Mouse (Mus musculus): Measurements from ENCODE around the gene Zmym4.
A peak's percentile ranks its signal among the peaks of the same experiment; 100 is the strongest.

Zmym4 gene

DNA sequence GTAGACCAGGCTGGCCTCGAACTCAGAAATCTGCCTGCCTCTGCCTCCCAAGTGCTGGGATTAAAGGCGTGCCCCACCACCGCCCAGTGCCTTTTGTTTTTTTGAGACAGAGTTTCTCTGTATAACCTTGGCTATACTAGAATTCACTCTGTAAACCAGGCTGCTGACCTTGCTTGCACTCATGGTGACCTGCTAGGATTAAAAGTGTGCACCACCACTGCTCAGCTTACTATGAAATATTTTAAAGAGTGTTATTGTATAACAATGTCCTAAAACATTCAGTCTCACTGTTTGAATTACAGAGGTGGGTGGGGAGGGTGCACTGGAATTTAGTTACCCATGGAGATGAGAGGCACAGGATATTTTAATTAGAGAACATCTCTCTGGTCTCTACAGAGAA lies 25.1 kb downstream of the Zmym4 start:
- peak; percentile 92 for DNase-seq (ENCODE audit: low read depth, low spot score)

DNA sequence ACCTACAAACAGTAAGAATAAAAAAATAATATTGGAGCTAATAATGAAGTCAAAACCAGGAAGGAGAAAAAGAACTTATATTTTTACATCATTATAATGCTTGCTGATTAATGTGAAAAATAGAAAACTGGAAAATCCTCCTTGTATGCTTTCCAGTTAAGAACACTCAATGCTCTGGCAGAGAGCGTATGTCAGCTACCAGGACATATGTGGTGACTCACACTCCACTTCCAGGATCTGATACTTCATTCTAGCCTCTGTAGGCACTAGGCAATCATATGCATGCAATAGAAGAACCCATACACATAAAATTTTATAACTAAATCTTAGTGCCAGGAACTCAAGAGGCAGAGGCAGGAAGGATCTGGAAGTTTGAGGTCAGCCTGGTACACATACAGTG lies 40.2 kb downstream of the Zmym4 start:
- DNase-seq (ENCODE audit: low read depth, low spot score): no peak

DNA sequence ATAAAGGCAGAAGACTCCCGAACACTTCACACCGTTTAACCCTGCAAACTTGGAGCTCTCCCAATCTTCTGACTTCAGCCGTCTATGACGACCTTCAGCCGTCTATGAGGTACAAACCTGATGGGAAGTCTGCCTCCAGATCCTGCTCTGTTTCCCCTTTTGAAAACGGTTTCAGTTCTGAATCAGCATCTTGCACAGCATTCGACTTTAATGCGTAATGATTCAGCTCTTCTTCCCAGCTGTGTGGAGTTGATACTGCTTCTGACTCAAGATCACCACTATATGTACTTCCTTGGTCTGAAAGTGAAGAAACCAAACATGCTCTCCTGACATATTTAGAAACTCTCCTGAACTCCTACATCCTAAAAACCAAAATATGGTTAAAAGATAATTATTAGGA lies 78.1 kb downstream of the Zmym4 start:
- DNase-seq (ENCODE audit: low read depth, low spot score): no peak

DNA sequence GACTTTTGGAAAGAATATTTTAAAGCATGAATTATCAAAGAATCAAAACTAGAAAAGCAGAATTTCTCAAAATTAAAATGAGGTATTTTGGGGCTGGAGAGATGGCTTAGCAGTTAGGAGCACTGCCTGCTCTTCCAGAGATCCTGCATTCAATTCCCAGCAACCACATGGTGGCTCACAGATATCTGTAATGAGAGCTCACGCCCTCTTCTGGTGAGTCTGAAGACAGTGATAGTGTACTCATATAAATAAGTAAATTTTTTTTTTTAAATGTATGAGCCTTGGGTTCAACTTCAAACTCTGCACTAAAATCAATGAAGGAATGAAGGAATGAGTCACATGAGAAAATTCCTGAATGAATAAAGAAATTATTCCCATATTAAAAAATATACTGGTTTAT lies 82.0 kb downstream of the Zmym4 start:
- peak; percentile 60 for DNase-seq (ENCODE audit: low read depth, low spot score)

DNA sequence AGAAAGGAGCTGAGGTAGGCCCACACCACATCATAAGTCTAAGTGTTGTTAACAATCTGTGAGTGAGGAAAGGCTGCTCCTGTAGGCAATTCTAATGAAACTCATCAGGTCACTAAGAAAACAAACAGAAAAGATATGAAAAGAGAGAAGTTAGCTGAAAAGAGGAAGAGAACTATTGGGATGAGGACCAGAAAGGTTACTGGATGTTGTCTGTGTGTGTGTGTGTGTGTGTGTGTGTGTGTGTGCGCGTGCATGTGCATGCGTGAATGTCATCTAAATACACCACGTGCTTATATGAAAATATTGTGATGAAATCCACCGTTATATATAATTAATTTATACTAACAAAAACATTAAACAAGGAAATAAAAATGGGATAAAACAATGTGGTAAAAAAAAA lies 84.3 kb downstream of the Zmym4 start:
- no peak for DNase-seq (ENCODE audit: low read depth, low spot score)

DNA sequence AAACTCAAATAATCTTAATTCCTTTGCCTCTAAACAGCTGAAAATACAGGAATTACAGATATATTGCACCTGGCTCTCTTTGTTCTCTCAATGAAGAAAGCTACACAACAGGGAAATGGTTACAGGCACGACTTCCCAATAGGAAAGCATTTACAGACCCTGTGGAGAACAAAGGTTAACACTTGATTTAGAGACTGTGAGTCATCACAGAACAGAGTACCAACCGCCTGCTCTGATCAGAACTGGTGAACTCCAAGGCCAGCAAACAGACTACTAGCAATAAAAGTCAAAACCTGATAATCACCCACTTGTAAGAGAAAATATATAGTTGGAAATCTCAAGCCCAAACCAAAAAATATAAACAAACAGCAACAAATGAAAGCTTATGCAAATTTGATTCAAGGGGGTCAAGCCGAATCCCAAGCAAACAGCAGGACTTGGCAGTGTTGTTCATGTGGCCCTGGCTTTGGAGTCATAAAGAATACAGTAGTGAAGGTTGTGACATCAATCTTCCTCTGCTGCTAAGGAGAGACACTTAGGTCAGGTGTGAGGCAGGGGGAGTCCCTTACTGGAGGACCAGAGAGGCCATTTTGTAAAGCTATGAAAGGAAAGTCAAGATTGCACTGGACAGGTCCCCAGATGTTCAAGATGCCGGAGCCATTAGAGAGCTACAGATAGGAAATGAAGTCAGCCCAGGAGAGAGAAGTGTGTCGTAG lies 88.2 kb downstream of the Zmym4 start:
- no peak for DNase-seq (ENCODE audit: low read depth, low spot score)

DNA sequence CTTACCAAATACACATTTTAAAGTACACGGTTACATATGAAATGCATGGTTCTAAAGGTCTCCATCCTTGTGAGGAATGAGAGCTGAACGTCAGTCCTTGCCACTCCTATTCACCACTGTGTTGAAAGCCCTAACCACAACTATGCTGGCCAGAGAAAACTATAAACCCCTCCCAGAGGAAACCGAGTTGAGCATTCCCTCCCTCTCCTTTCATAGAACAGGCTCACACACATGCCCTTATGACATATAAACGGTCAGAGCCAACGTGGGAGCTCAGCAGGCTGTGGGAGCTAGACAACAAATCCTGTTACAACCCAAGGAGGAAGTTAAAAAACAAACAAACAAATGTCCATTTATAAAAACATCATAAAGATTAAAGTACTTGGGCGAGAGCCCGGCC lies 95.2 kb downstream of the Zmym4 start:
- DNase-seq (ENCODE audit: low read depth, low spot score): no peak

DNA sequence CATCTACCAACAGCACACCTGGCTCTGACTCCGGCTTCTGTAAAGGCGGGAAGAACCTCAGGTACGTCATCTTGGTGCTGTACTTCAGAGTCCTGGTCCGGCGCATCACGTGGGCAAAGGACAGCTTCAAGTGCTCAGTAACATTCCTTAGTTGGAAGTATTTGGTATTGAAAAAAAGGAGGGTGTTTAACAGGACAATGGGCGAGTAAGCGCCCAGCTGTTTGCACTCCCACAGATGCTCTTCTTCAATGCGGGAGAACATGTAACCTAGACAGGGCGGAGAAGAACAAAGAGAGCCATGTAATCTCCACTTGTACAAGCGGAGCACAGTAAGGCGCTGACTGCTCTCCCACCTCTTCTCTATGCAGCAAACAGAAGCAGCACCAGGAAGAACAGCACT lies 99.2 kb downstream of the Zmym4 start:
- peak; percentile 98 for DNase-seq (ENCODE audit: low read depth, low spot score)

DNA sequence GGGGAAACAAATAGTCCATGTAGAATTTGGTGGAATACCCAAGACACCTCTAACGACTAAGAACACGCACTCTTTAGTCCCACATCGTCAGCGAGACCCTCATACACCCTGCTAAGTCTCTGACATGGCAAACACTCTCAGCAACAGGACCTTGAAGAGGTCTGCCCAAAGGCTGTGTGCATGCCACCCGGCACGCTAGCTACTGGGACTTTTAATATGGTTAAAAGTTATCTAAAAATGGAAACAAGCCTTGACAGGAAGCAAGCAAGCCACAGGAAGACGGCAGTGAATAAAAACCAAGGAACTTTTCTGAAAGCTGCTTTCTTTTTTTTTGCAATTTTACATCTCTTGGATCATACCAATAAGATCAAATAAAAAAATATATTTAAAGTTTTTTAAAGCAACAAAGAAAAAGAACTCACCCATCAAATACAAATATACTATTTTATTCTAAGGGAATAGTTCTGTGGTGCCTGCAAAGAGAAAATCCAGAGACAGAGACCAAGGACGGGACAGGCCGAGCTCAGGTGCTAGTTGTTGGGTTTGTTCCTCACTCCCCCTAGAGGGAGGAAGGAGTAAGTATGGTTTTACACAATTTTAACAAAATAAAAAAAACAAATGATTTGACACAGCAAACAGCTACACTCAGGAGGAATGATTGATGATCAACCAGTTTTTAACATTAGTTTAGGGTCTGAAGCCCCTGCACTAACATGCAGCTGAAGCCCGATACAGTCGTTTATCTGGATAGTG lies 106.2 kb downstream of the Zmym4 start:
- peak; percentile 53 for DNase-seq (ENCODE audit: low read depth, low spot score)

DNA sequence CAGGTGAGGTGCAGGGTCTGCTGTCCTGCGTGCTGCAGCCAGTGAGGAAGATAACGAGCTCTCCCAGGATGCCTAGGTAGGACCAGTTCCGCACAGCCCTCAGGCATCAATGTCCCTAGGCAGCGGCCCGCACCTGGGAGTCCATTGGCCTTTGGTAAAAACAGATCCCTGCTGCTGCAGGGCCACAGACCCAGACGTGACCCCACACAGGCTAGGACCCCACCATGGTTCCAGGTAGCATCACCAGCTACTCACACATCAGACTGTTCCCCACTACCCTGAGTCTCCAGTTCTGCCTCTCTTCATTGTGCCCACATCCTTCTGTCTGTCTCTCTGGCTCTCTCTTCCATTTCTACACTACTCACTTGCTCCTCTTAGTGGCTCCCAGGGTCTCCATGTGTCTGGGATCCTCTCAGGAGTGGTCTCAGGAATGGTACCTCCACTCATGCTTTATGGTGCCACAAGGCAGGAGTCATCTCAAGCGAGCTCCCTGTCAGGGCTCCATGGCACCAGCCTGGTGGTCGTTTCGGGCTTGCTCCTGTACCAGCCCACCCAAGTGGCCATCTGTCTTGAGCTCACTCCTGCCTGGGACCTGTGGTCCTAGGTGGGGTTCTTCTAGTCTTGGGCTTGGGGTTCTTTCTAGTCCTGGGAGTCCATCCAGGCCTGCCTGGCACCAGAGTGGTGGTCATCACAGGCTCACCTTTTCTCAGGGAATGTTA lies 107.5 kb downstream of the Zmym4 start:
- no peak for DNase-seq (ENCODE audit: low read depth, low spot score)

DNA sequence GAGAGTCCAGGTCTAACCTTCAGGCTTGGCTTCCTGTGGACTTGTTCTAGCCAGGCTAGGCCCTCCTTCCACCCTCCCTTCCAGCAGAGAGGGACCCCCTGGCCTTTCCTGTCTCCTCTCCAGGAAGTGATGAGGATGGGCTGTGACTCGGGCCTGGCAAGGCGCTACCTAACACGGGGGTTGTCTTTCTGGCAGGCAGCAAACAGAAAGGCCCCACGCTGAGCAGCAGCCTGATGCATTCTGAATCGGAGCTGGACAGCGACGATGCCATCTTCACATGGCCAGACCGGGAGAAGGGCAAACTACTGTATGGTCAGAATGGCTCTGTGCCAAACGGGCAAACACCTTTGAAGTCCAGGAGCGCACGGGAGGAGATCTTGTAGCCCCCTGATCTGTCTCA lies 115.0 kb downstream of the Zmym4 start:
- DNase-seq (ENCODE audit: low read depth, low spot score): no peak

DNA sequence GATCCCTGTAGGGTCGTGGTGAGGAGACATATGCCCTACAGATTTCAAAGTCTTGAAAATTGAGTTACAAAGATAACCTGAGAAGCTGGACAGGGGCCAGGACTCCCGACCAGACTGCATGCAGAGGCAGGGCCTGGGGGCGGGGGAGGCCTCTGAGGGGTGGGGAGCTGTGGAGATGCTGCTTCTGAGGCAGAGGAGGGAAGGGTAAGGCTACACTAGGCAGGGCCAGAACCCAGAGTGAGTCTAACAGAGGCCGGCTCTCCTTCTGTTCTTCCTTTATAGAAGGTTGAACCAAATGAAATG lies 117.2 kb downstream of the Zmym4 start:
- no peak for DNase-seq (ENCODE audit: low read depth, low spot score)

DNA sequence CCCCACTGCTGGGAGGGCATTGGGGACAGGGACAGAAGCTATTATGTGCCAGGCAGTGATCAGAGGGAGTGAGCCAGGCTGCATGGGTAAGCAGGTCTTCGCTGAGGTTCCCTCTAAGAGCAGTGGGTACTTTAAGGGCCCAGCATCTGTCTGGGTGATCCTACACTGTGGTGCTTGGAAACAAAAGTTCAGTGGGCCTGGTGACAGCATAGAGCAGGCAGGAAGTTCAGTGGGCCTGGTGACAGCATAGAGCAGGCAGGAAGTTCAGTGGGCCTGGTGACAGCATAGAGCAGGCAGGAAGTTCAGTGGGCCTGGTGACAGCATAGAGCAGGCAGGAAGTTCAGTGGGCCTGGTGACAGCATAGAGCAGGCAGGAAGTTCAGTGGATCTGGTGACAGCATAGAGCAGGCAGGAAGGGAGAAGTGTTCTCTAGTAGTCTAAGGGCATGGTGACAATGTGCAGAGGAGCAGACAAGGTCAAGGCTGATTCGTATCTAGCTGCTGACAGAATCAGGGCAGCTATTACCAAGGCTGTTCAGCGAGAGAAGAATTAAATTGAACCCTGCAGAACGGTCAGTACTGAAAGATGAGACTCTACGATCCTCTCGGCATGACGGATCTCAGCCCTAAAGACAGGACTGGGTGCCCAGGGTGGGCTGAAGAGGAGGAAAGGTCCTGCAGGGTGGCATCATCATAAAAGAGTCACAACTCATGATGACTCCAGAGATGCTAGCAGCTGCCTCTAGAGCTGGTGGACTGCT lies 117.7 kb downstream of the Zmym4 start:
- DNase-seq (ENCODE audit: low read depth, low spot score): no peak

DNA sequence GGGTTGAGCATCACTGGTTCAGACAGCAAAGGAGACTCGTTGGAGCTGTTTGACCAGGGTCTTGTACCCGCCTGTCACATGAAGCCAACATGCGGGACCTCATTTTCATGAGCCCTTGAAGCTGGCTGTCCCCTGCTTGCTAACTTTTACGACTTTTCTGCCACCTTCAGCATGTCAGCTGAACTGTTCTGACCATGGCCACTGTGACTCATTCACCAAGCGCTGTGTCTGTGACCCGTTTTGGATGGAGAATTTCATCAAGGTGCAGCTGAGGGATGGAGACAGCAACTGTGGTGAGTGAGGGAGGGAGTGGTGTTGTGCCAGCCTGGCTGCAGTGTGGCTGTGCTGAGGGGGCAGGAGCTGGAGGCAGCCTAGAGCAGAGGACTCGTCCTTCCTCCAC lies 121.0 kb downstream of the Zmym4 start:
- no peak for DNase-seq (ENCODE audit: low read depth, low spot score)

DNA sequence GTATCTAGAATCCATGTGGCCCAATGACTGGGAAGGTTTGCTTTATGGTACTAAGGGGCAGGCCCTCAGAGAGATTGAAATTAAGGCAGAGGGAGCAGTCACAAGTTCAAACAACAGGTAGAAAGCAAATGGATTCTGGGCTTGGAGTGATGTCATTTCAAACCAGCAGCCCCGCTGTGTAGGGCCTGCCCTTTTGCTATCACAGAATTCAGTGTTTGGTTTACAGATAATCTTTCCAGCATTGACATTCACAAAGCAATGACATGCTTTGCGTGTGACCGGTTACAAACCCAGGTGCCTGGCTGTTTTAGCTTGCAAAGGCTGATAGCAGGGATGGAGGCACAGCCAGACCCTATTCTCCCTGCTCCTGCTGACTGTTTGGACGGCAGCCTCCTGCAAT lies 122.3 kb downstream of the Zmym4 start:
- DNase-seq (ENCODE audit: low read depth, low spot score): no peak

DNA sequence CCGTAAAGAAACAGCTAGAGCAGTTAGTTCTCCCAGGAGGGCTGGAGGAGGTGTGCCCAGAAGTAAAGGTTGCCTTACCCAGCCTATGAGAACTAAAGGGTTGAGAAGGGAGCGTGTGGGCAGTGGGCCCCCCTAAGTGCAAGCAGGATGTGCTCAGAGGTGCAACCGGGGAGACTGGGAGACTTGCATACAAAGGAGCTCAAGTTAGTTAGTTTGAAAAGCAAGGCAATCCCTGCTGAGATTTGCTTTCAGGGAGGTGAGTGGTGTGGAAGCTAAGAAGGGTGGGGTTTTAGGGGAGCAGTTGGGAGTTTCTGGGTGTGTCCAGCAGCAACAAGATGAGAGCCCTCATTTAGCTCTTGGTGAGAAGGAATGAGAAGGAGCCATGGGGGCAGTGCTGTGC lies 125.0 kb downstream of the Zmym4 start:
- peak; percentile 65 for DNase-seq (ENCODE audit: low read depth, low spot score)

DNA sequence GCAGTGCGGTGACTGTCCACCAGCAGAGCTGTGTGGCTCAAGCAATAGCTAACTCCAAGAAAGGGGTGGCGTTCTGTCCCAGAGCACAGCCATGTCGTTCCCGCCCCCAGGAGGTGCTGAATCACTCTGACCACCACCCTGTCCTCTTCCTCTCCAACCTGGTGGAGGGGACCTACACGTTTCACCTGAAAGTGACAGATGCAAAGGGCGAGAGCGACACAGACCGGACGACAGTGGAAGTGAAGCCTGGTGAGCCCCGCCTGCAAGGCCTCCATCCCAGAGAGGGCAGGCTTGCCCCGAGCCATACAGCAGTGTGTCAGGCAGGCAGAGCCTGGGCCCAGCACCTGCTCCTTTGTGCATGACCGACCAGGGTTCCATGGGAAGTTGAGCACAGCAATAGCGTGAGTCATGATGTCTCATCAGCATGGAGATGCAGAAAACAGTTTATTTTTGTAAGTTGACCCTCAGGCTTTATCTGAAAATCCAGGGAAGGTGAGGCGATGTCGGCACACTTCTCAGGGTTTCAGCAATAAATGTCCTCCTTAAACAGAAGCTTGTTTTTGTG lies 126.9 kb downstream of the Zmym4 start:
- DNase-seq (ENCODE audit: low read depth, low spot score): peak; percentile 48

DNA sequence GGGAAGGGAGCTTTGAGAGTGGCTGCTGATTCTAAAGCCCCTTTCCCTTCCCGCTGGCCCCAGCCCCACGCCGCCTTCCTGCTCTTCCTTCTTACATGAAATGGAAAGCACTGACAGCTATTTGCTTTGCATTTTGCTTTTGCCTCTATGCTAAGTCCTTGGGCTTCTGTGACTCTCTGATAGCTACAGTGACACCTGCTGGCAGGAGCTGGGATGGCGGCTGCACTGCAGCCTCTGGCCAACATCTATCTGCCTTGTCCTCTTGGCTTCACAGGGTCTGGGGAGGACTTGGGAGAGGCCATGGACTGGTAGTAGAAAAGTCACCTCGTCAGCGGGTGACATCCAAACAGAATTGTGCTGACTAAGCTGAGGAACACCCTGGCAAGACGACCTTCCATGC lies 128.1 kb downstream of the Zmym4 start:
- DNase-seq (ENCODE audit: low read depth, low spot score): peak; percentile 80

DNA sequence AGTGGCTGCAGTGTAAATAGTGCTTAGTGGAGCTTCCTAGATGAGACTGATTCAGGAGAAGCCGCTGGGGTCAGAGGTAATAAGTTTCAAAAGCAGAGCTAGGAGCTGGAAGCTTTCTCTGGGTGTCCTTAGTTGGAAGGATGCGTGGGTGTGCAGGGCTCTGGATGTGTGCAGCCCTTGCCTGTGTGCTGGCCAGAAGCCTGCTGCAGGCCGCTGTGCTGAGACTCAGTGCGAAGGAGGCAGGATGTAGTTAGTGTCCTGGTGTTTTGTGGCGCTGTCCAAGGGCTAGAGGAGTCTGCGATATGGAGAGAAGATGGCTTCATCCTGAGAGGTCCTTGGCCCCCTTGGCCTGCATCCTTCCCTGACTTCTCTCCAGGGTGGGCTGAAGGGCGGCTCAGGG lies 129.1 kb downstream of the Zmym4 start:
- no peak for DNase-seq (ENCODE audit: low read depth, low spot score)

DNA sequence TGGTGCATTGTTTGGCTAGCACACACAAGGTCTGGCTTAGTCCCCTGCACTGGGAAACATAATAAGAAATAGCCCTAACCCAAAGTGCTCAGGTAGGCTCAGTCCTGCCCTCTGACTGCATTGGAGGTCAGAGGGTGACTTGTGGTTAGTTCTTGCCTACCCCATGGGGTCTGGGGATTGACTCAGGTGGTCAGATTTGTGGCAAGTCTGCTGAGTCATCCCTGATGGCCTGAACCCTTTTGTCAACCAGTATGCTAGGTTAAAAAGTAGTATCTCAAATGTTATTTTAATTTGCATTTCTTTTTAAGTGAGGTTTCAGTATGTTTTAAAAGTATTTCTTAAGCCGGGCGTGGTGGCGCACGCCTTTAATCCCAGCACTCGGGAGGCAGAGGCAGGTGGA lies 136.8 kb downstream of the Zmym4 start:
- peak; percentile 64 for DNase-seq (ENCODE audit: low read depth, low spot score)

DNA sequence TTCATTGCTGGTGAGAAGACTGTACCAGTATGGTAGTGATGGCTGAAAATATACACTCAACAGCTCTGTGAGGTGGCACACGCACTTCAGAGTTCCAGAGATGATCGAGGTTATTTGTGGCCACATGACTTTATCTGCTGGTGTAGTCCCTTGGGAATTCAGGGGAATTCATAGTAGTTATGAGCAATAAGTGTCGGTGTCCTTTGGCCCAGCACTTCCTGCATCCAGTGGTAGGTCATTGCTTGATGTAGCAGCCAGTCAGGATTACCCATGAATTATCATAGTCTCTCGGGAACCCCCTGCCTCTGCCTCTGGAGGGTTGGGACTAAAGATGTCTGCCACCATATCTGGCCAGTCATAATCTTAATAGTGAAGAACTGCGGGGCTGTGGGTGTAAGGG lies 144.0 kb downstream of the Zmym4 start:
- no peak for DNase-seq (ENCODE audit: low read depth, low spot score)

All from R1 (cell line).